Mouse (Mus musculus): Measurements from ENCODE around the gene Rad23b. TPM values are rescaled to one million over a fixed set of nuclear protein-coding genes. Genes with fewer than 3 reads are reported as not detected.

The Rad23b gene
- polyA plus RNA-seq, 1 experiment from 2014 or later: 39.9 TPM

GRCm38 (mm10) chr4:55351037-55351436 is 1.2 kb downstream of the Rad23b start:
- Histone ChIP-seq H3K27me3 (ENCODE audit: insufficient read depth, low read length) (no peaks in the 10 kb centered on the region), H3K4me3 (ENCODE audit: low read depth, low read length) (peak overlapping the region; percentile 100), H3K4me1 (ENCODE audit: insufficient read depth) (peaks cover 27% of the 10 kb centered on the region), H3K4me2 (ENCODE audit: low read depth, low read length) (peak overlapping the region; percentile 88), H3K9me3 (ENCODE audit: low read length) (no peaks in the 10 kb centered on the region), H3K27ac (ENCODE audit: low read depth) (peak overlapping the region; percentile 97), H3K9ac (replicated peaks) (peak overlapping the region; percentile 99), H3K36me3 (replicated peaks; ENCODE audit: insufficient read depth, low read length) (no peaks in the 10 kb centered on the region)
- 9% methylated on average over 12 of the region's 12 CpGs for WGBS (ENCODE audit: insufficient replicate concordance)
- TF ChIP-seq CTCF (IDR thresholded peaks at IDR 0.05; ENCODE audit: low read depth): no peak
- TF ChIP-seq EP300 (IDR thresholded peaks at IDR 0.05; ENCODE audit: low read depth): no peak
- ATAC-seq: no peak
- DNase-seq: no peak

- no peak overlapping the region for H3K27ac ChIP-seq (ENCODE audit: low read depth)
- no peaks in the 10 kb centered on the region for H3K9me3 ChIP-seq (ENCODE audit: low read length)
- ATAC-seq: no peak
- 0 out of 2 replicates have a peak overlapping the region, but pooled peaks have one; percentile 50 for H3K9ac ChIP-seq (replicated peaks)
- H3K4me3 ChIP-seq (ENCODE audit: low read depth, low read length): peak overlapping the region; percentile 100; the same call in 1 of the 2 replicates
- TF ChIP-seq CTCF (IDR thresholded peaks at IDR 0.05; ENCODE audit: low read depth) (no peak), EP300 (IDR thresholded peaks at IDR 0.05; ENCODE audit: low read depth) (no peak)
- H3K4me1 ChIP-seq (ENCODE audit: insufficient read depth): peaks cover 30% of the 10 kb centered on the region
- H3K27me3 ChIP-seq (ENCODE audit: insufficient read depth, low read length): no peaks in the 10 kb centered on the region
- H3K4me2 ChIP-seq (ENCODE audit: low read depth, low read length): peak overlapping the region; percentile 88
- H3K36me3 ChIP-seq (replicated peaks; ENCODE audit: insufficient read depth, low read length): peaks cover 2% of the 10 kb centered on the region; the same call in 1 of the 2 replicates
- no peak for DNase-seq
These were observed 2.0 kb downstream of the Rad23b start for GRCm38 (mm10) chr4:55351860-55352259.

GRCm38 (mm10) chr4:55354038-55354437 is 4.2 kb downstream of the Rad23b start:
- Histone ChIP-seq H3K27ac (ENCODE audit: low read depth) (no peak overlapping the region), H3K9ac (replicated peaks) (0 out of 2 replicates have a peak overlapping the region, but pooled peaks have one; percentile 34), H3K9me3 (ENCODE audit: low read length) (no peaks in the 10 kb centered on the region), H3K27me3 (ENCODE audit: insufficient read depth, low read length) (no peaks in the 10 kb centered on the region), H3K4me1 (ENCODE audit: insufficient read depth) (peaks cover 29% of the 10 kb centered on the region), H3K4me2 (ENCODE audit: low read depth, low read length) (peak overlapping the region; percentile 88; the same call in 1 of the 2 replicates), H3K4me3 (ENCODE audit: low read depth, low read length) (no peak overlapping the region), H3K36me3 (replicated peaks; ENCODE audit: insufficient read depth, low read length) (peaks cover 7% of the 10 kb centered on the region)
- TF ChIP-seq EP300 (IDR thresholded peaks at IDR 0.05; ENCODE audit: low read depth) (no peak), CTCF (IDR thresholded peaks at IDR 0.05; ENCODE audit: low read depth) (no peak)
- WGBS (ENCODE audit: insufficient replicate concordance): 82% methylated on average over 1 of the region's 1 CpGs
- DNase-seq: no peak
- ATAC-seq: no peak

GRCm38 (mm10) chr4:55355845-55356244 is 6.0 kb downstream of the Rad23b start:
- no peak overlapping the region for H3K4me2 ChIP-seq (ENCODE audit: low read depth, low read length)
- ATAC-seq: no peak
- WGBS (ENCODE audit: insufficient replicate concordance): 78% methylated on average over 1 of the region's 1 CpGs
- H3K4me3 ChIP-seq (ENCODE audit: low read depth, low read length): no peak overlapping the region
- no peaks in the 10 kb centered on the region for H3K9me3 ChIP-seq (ENCODE audit: low read length)
- no peaks in the 10 kb centered on the region for H3K27me3 ChIP-seq (ENCODE audit: insufficient read depth, low read length)
- DNase-seq: no peak
- H3K27ac ChIP-seq (ENCODE audit: low read depth): no peak overlapping the region
- H3K36me3 ChIP-seq (replicated peaks; ENCODE audit: insufficient read depth, low read length): peaks cover 7% of the 10 kb centered on the region
- TF ChIP-seq EP300 (IDR thresholded peaks at IDR 0.05; ENCODE audit: low read depth) (no peak), CTCF (IDR thresholded peaks at IDR 0.05; ENCODE audit: low read depth) (no peak)
- H3K9ac ChIP-seq (replicated peaks): no peak overlapping the region
- H3K4me1 ChIP-seq (ENCODE audit: insufficient read depth): peaks cover 28% of the 10 kb centered on the region

GRCm38 (mm10) chr4:55356726-55357125 is 6.9 kb downstream of the Rad23b start:
- Histone ChIP-seq H3K4me3 (ENCODE audit: low read depth, low read length) (no peak overlapping the region), H3K27ac (ENCODE audit: low read depth) (no peak overlapping the region), H3K9me3 (ENCODE audit: low read length) (no peaks in the 10 kb centered on the region), H3K4me2 (ENCODE audit: low read depth, low read length) (no peak overlapping the region), H3K4me1 (ENCODE audit: insufficient read depth) (peaks cover 26% of the 10 kb centered on the region), H3K36me3 (replicated peaks; ENCODE audit: insufficient read depth, low read length) (peaks cover 7% of the 10 kb centered on the region), H3K9ac (replicated peaks) (no peak overlapping the region), H3K27me3 (ENCODE audit: insufficient read depth, low read length) (no peaks in the 10 kb centered on the region)
- DNase-seq (no peak), ATAC-seq (no peak)
- WGBS (ENCODE audit: insufficient replicate concordance): 79% methylated on average over 3 of the region's 3 CpGs
- TF ChIP-seq EP300 (IDR thresholded peaks at IDR 0.05; ENCODE audit: low read depth) (no peak), CTCF (IDR thresholded peaks at IDR 0.05; ENCODE audit: low read depth) (no peak)

GRCm38 (mm10) chr4:55363866-55364265 is 14.0 kb downstream of the Rad23b start:
- no peak for TF ChIP-seq EP300 (IDR thresholded peaks at IDR 0.05; ENCODE audit: low read depth)
- TF ChIP-seq CTCF (IDR thresholded peaks at IDR 0.05; ENCODE audit: low read depth): no peak
- no peak for ATAC-seq

GRCm38 (mm10) chr4:55364374-55364773 is 14.5 kb downstream of the Rad23b start:
- TF ChIP-seq EP300 (IDR thresholded peaks at IDR 0.05; ENCODE audit: low read depth): no peak
- TF ChIP-seq CTCF (IDR thresholded peaks at IDR 0.05; ENCODE audit: low read depth): peak; percentile 76
- Histone ChIP-seq H3K4me3 (ENCODE audit: low read depth, low read length) (no peak overlapping the region), H3K36me3 (replicated peaks; ENCODE audit: insufficient read depth, low read length) (peaks cover 9% of the 10 kb centered on the region), H3K27ac (ENCODE audit: low read depth) (no peak overlapping the region), H3K4me1 (ENCODE audit: insufficient read depth) (no peaks in the 10 kb centered on the region), H3K9ac (replicated peaks) (no peak overlapping the region), H3K27me3 (ENCODE audit: insufficient read depth, low read length) (no peaks in the 10 kb centered on the region), H3K9me3 (ENCODE audit: low read length) (no peaks in the 10 kb centered on the region), H3K4me2 (ENCODE audit: low read depth, low read length) (no peak overlapping the region)
- DNase-seq: peak; percentile 57
- WGBS (ENCODE audit: insufficient replicate concordance): 86% methylated on average over 4 of the region's 4 CpGs
- no peak for ATAC-seq

More at GRCm38 (mm10) chr4:55363866-55364265, 14.0 kb downstream of the Rad23b start:
- Histone ChIP-seq H3K4me2 (ENCODE audit: low read depth, low read length) (no peak overlapping the region), H3K27ac (ENCODE audit: low read depth) (no peak overlapping the region), H3K27me3 (ENCODE audit: insufficient read depth, low read length) (no peaks in the 10 kb centered on the region), H3K4me3 (ENCODE audit: low read depth, low read length) (no peak overlapping the region), H3K36me3 (replicated peaks; ENCODE audit: insufficient read depth, low read length) (peaks cover 9% of the 10 kb centered on the region), H3K4me1 (ENCODE audit: insufficient read depth) (no peaks in the 10 kb centered on the region), H3K9ac (replicated peaks) (no peak overlapping the region), H3K9me3 (ENCODE audit: low read length) (no peaks in the 10 kb centered on the region)
- WGBS (ENCODE audit: insufficient replicate concordance): 88% methylated on average over 4 of the region's 4 CpGs
- DNase-seq: no peak

Data from liver, postnatal 0 days (tissue).